Mouse (Mus musculus) induced T-regulatory cell, adult 2 months (primary cell): ENCODE results near the gene Kif3b.

Source experiments
- DNase-seq: peaks from one replicate; pipeline ENCODE4 v3.0.0-alpha.2; 2012; ENCODE audit warnings: low read depth

Gene Kif3b

GRCm38 (mm10) chr2:153297771-153298170 is 6.6 kb downstream of the Kif3b start:
- no peak for DNase-seq

GRCm38 (mm10) chr2:153298460-153298859 is 7.2 kb downstream of the Kif3b start:
- peak; percentile 42 for DNase-seq

- peak; percentile 47 for DNase-seq
These were observed 7.7 kb downstream of the Kif3b start for GRCm38 (mm10) chr2:153298863-153299262.

- DNase-seq: no peak
These were observed 9.9 kb downstream of the Kif3b start for GRCm38 (mm10) chr2:153301123-153301522.

GRCm38 (mm10) chr2:153305240-153305639 is 14.0 kb downstream of the Kif3b start:
- DNase-seq: no peak

GRCm38 (mm10) chr2:153308586-153308985 is 17.4 kb downstream of the Kif3b start:
- DNase-seq: no peak

- no peak for DNase-seq
These were observed 17.9 kb downstream of the Kif3b start for GRCm38 (mm10) chr2:153309106-153309505.

GRCm38 (mm10) chr2:153310228-153310627 is 19.0 kb downstream of the Kif3b start:
- DNase-seq: no peak

- no peak for DNase-seq
These were observed 21.7 kb downstream of the Kif3b start for GRCm38 (mm10) chr2:153312884-153313283.

GRCm38 (mm10) chr2:153318408-153318807 is 27.2 kb downstream of the Kif3b start:
- no peak for DNase-seq

GRCm38 (mm10) chr2:153319036-153319643 is 27.9 kb downstream of the Kif3b start:
- no peak for DNase-seq

GRCm38 (mm10) chr2:153325706-153326376 is 34.6 kb downstream of the Kif3b start:
- peak; percentile 65 for DNase-seq

GRCm38 (mm10) chr2:153332271-153332670 is 41.1 kb downstream of the Kif3b start:
- no peak for DNase-seq

- DNase-seq: peak; percentile 88
These were observed 41.8 kb downstream of the Kif3b start for GRCm38 (mm10) chr2:153332981-153333380.

GRCm38 (mm10) chr2:153333822-153334232 is 42.6 kb downstream of the Kif3b start:
- DNase-seq: no peak

- DNase-seq: no peak
These were observed 43.1 kb downstream of the Kif3b start for GRCm38 (mm10) chr2:153334281-153334680.

GRCm38 (mm10) chr2:153336117-153336516 is 44.9 kb downstream of the Kif3b start:
- DNase-seq: peak; percentile 86

GRCm38 (mm10) chr2:153338361-153339350 is 47.4 kb downstream of the Kif3b start:
- peak; percentile 72 for DNase-seq

GRCm38 (mm10) chr2:153342166-153342565 is 51.0 kb downstream of the Kif3b start:
- peak; percentile 68 for DNase-seq

- DNase-seq: peak; percentile 86
These were observed 51.4 kb downstream of the Kif3b start for GRCm38 (mm10) chr2:153342602-153343001.

- DNase-seq: peak; percentile 62
These were observed 52.0 kb downstream of the Kif3b start for GRCm38 (mm10) chr2:153343191-153343590.

GRCm38 (mm10) chr2:153345071-153345453 is 53.8 kb downstream of the Kif3b start:
- DNase-seq: no peak
